Mouse (Mus musculus) myocyte (in vitro differentiated cells): Measurements from ENCODE around the gene Tet3.

Experiments used
- CEBPB ChIP-seq: IDR thresholded peaks from 2 replicates; pipeline ENCODE4 v1.6.1; 2011; ENCODE audit warnings: mild to moderate bottlenecking, moderate library complexity; ENCODE audit not compliant: poor library complexity, insufficient read depth, severe bottlenecking
- MAX ChIP-seq: IDR thresholded peaks from one replicate; pipeline ENCODE4 v1.6.1; 2011; ENCODE audit warnings: low read depth, mild to moderate bottlenecking, control low read depth
- POLR2A ChIP-seq: IDR thresholded peaks from one replicate; pipeline ENCODE4 v1.6.1; 2011; ENCODE audit warnings: low read depth, mild to moderate bottlenecking, control low read depth, moderate library complexity; ENCODE audit not compliant: insufficient read length
- SRF ChIP-seq: IDR thresholded peaks from one replicate; pipeline ENCODE4 v1.6.1; 2011; ENCODE audit warnings: low read depth; ENCODE audit not compliant: control insufficient read depth, insufficient read length
- TCF12 ChIP-seq: IDR thresholded peaks from one replicate; pipeline ENCODE4 v1.6.1; 2011; ENCODE audit warnings: mild to moderate bottlenecking, control low read depth; ENCODE audit not compliant: poor library complexity, insufficient read depth, severe bottlenecking
- USF1 ChIP-seq: IDR thresholded peaks from one replicate; pipeline ENCODE4 v1.6.1; 2011; ENCODE audit warnings: low read depth, mild to moderate bottlenecking, control low read depth, moderate library complexity

- TF ChIP-seq USF1 (no peak), TCF12 (no peak), POLR2A (no peak), MAX (no peak), CEBPB (no peak), SRF (no peak)
These were observed 19.7 kb upstream of the Tet3 start for GRCm38 (mm10) chr6:83478628-83479027.
